Mouse (Mus musculus) MEL (cell line): ENCODE measurements around the gene Actn2. TPM values are rescaled to one million over a fixed set of nuclear protein-coding genes. Genes with fewer than 3 reads are reported as not detected.
A peak's percentile ranks its signal among the peaks of the same experiment; 100 is the strongest.

Experiments used
- DNase-seq: peaks from one replicate; pipeline ENCODE4 v3.0.0; 2011; ENCODE audit warnings: low read depth, low spot score
- H3K27ac ChIP-seq: 2 replicates; pipeline ENCODE4 v1.5.1; 2012; ENCODE audit warnings: low read depth, mild to moderate bottlenecking, control low read depth, low read length, moderate library complexity; ENCODE audit not compliant: control insufficient read depth
- H3K27me3 ChIP-seq, 2 experiments: fragments of 150-350 bp in 1 of 2; sonication (generic) in 1 of 2; 2 replicates each; pipeline ENCODE4 v1.6.1; 2012; ENCODE audit warnings: low read length in 2 of 2, mild to moderate bottlenecking in 2 of 2, improper control_type of control experiment in 1 of 2, moderate library complexity in 1 of 2; ENCODE audit not compliant: insufficient read depth in 2 of 2, control insufficient read depth in 1 of 2
- H3K36me3 ChIP-seq, 2 experiments: 2 replicates each; pipeline ENCODE4 v1.6.1; 2012 to 2014; ENCODE audit warnings: low read length in 2 of 2, improper control_type of control experiment in 1 of 2, inconsistent platforms in 1 of 2, mild to moderate bottlenecking in 1 of 2; ENCODE audit not compliant: insufficient read depth in 2 of 2, control insufficient read depth in 1 of 2
- H3K4me1 ChIP-seq, 2 experiments: fragments of 150-350 bp in 1 of 2; sonication (generic) in 1 of 2; 2 replicates each; pipeline ENCODE4 v1.6.1; 2012; ENCODE audit warnings: low read length in 2 of 2, improper control_type of control experiment in 1 of 2, mild to moderate bottlenecking in 1 of 2; ENCODE audit not compliant: insufficient read depth in 2 of 2, control insufficient read depth in 1 of 2
- H3K4me3 ChIP-seq, 2 experiments: fragments of 150-350 bp in 1 of 2; sonication (generic) in 1 of 2; 2 replicates each; pipeline ENCODE4 v1.5.1; 2012; ENCODE audit warnings: low read depth in 2 of 2, low read length in 2 of 2, mild to moderate bottlenecking in 2 of 2, moderate library complexity in 2 of 2, control low read depth in 1 of 2, improper control_type of control experiment in 1 of 2; ENCODE audit not compliant: control insufficient read depth in 1 of 2, insufficient read depth in 1 of 2
- H3K79me2 ChIP-seq: 2 replicates; pipeline ENCODE4 v1.6.1; 2012; ENCODE audit warnings: mild to moderate bottlenecking, low read length, moderate library complexity; ENCODE audit not compliant: control insufficient read depth, poor library complexity, insufficient read depth
- H3K9ac ChIP-seq: 2 replicates; pipeline ENCODE4 v1.6.1; 2012; ENCODE audit warnings: low read depth, mild to moderate bottlenecking, control low read depth, low read length, moderate library complexity; ENCODE audit not compliant: control insufficient read depth, poor library complexity, severe bottlenecking
- H3K9me3 ChIP-seq: fragments of 150-350 bp; sonication (generic); replicated peaks from 2 replicates; pipeline ENCODE4 v1.6.1; 2012; ENCODE audit warnings: mild to moderate bottlenecking, low read length, improper control_type of control experiment, moderate library complexity; ENCODE audit not compliant: insufficient read depth
- BHLHE40 ChIP-seq: IDR thresholded peaks from 2 replicates; pipeline ENCODE4 v1.6.1; 2012; ENCODE audit warnings: low read depth, mild to moderate bottlenecking, inconsistent platforms, low read length, improper control_type of control experiment, borderline replicate concordance
- CHD1 ChIP-seq: IDR thresholded peaks from 2 replicates; pipeline ENCODE4 v1.6.1; 2012; ENCODE audit warnings: low read depth, mild to moderate bottlenecking, inconsistent platforms, low read length, improper control_type of control experiment
- CHD2 ChIP-seq: IDR thresholded peaks from 2 replicates; pipeline ENCODE4 v1.6.1; 2011; ENCODE audit warnings: low read length, improper control_type of control experiment
- CTCF ChIP-seq, 3 experiments: IDR thresholded peaks in 2 of 3; conservative IDR thresholded peaks in 1 of 3; 2 replicates each; pipeline ENCODE4 v1.5.1; 2011 to 2012; ENCODE audit warnings: low read length in 3 of 3, low read depth in 2 of 3, mild to moderate bottlenecking in 2 of 3, improper control_type of control experiment in 1 of 3, inconsistent platforms in 1 of 3, mixed read lengths in 1 of 3, moderate library complexity in 1 of 3; ENCODE audit not compliant: control insufficient read depth in 1 of 3, insufficient read depth in 1 of 3, poor library complexity in 1 of 3, severe bottlenecking in 1 of 3
- E2F4 ChIP-seq: IDR thresholded peaks from 2 replicates; pipeline ENCODE4 v1.6.1; 2011; ENCODE audit warnings: low read depth, low read length, improper control_type of control experiment, borderline replicate concordance
- ELF1 ChIP-seq: IDR thresholded peaks from 2 replicates; pipeline ENCODE4 v1.6.1; 2014; ENCODE audit warnings: low read depth, mild to moderate bottlenecking, inconsistent platforms, low read length, improper control_type of control experiment, moderate library complexity
- EP300 ChIP-seq, 2 experiments: IDR thresholded peaks; 2 replicates each; pipeline ENCODE4 v1.6.1; 2011; ENCODE audit warnings: improper control_type of control experiment in 2 of 2, low read length in 2 of 2, low read depth in 1 of 2, mild to moderate bottlenecking in 1 of 2
- ETS1 ChIP-seq: IDR thresholded peaks from 2 replicates; pipeline ENCODE4 v1.6.1; 2012; ENCODE audit warnings: low read depth, mild to moderate bottlenecking, inconsistent platforms, low read length, improper control_type of control experiment, moderate library complexity
- GABPA ChIP-seq: IDR thresholded peaks from 2 replicates; pipeline ENCODE4 v1.6.1; 2012; ENCODE audit warnings: low read depth, mild to moderate bottlenecking, inconsistent platforms, low read length, improper control_type of control experiment, moderate library complexity
- GATA1 ChIP-seq: IDR thresholded peaks from 2 replicates; pipeline ENCODE4 v1.6.1; 2011; ENCODE audit warnings: low read depth, low read length, improper control_type of control experiment
- HCFC1 ChIP-seq: IDR thresholded peaks from 2 replicates; pipeline ENCODE4 v1.6.1; 2012; ENCODE audit warnings: low read depth, mild to moderate bottlenecking, inconsistent platforms, low read length, improper control_type of control experiment, moderate library complexity
- JUND ChIP-seq: IDR thresholded peaks from 2 replicates; pipeline ENCODE4 v1.6.1; 2011; ENCODE audit warnings: low read depth, mild to moderate bottlenecking, improper control_type of control experiment, low read length
- MAFK ChIP-seq: IDR thresholded peaks from 2 replicates; pipeline ENCODE4 v1.6.1; 2011; ENCODE audit warnings: low read depth, mild to moderate bottlenecking, low read length, improper control_type of control experiment, borderline replicate concordance
- MAX ChIP-seq: IDR thresholded peaks from 2 replicates; pipeline ENCODE4 v1.6.1; 2011; ENCODE audit warnings: low read length, improper control_type of control experiment
- MAZ ChIP-seq: IDR thresholded peaks from 2 replicates; pipeline ENCODE4 v1.6.1; 2012; ENCODE audit warnings: low read depth, mild to moderate bottlenecking, inconsistent platforms, low read length, improper control_type of control experiment
- MEF2A ChIP-seq: IDR thresholded peaks from 2 replicates; pipeline ENCODE4 v1.6.1; 2014; ENCODE audit warnings: low read depth, mild to moderate bottlenecking, inconsistent platforms, low read length, improper control_type of control experiment; ENCODE audit not compliant: poor library complexity, insufficient replicate concordance, severe bottlenecking; ENCODE audit errors: extremely low read depth
- MXI1 ChIP-seq: IDR thresholded peaks from 2 replicates; pipeline ENCODE4 v1.6.1; 2011; ENCODE audit warnings: mild to moderate bottlenecking, low read depth, low read length, improper control_type of control experiment
- MYB ChIP-seq: IDR thresholded peaks from 2 replicates; pipeline ENCODE4 v1.6.1; 2011; ENCODE audit warnings: mild to moderate bottlenecking, low read depth, low read length, improper control_type of control experiment
- MYC ChIP-seq: IDR thresholded peaks from 2 replicates; pipeline ENCODE4 v1.6.1; 2011; ENCODE audit warnings: low read depth, mild to moderate bottlenecking, low read length, improper control_type of control experiment, moderate library complexity
- NELFE ChIP-seq: IDR thresholded peaks from 2 replicates; pipeline ENCODE4 v1.6.1; 2011; ENCODE audit warnings: low read depth, low read length, improper control_type of control experiment
- POLR2A ChIP-seq, 2 experiments: IDR thresholded peaks; 2 replicates each; pipeline ENCODE4 v1.6.1; 2011 to 2012; ENCODE audit warnings: low read length in 2 of 2, mild to moderate bottlenecking in 2 of 2, control low read depth in 1 of 2, improper control_type of control experiment in 1 of 2, low read depth in 1 of 2, moderate library complexity in 1 of 2; ENCODE audit not compliant: control insufficient read depth in 1 of 2, insufficient read depth in 1 of 2, poor library complexity in 1 of 2
- POLR2AphosphoS5 ChIP-seq: IDR thresholded peaks from 2 replicates; pipeline ENCODE4 v1.6.1; 2012; ENCODE audit warnings: low read depth, borderline replicate concordance, mild to moderate bottlenecking, inconsistent platforms, low read length, moderate library complexity, mixed read lengths
- RAD21 ChIP-seq: IDR thresholded peaks from 2 replicates; pipeline ENCODE4 v1.6.1; 2011; ENCODE audit warnings: mild to moderate bottlenecking, low read depth, low read length, improper control_type of control experiment
- RCOR1 ChIP-seq: IDR thresholded peaks from 2 replicates; pipeline ENCODE4 v1.6.1; 2012; ENCODE audit warnings: low read depth, mild to moderate bottlenecking, inconsistent platforms, low read length, improper control_type of control experiment
- SIN3A ChIP-seq: IDR thresholded peaks from 2 replicates; pipeline ENCODE4 v1.6.1; 2012; ENCODE audit warnings: low read length, improper control_type of control experiment, inconsistent platforms
- SMC3 ChIP-seq: IDR thresholded peaks from 2 replicates; pipeline ENCODE4 v1.6.1; 2011; ENCODE audit warnings: low read depth, low read length, improper control_type of control experiment
- TAL1 ChIP-seq: IDR thresholded peaks from 2 replicates; pipeline ENCODE4 v1.6.1; 2012; ENCODE audit warnings: mild to moderate bottlenecking, inconsistent platforms, low read length, moderate library complexity, mixed read lengths
- TBP ChIP-seq: IDR thresholded peaks from 2 replicates; pipeline ENCODE4 v1.8.0; 2011; ENCODE audit warnings: low read depth, low read length, improper control_type of control experiment
- TCF12 ChIP-seq: IDR thresholded peaks from 2 replicates; pipeline ENCODE4 v1.6.1; 2014; ENCODE audit warnings: low read depth, mild to moderate bottlenecking, inconsistent platforms, low read length, improper control_type of control experiment, moderate library complexity
- UBTF ChIP-seq: IDR thresholded peaks from 2 replicates; pipeline ENCODE4 v1.6.1; 2012; ENCODE audit warnings: low read depth, mild to moderate bottlenecking, inconsistent platforms, low read length, improper control_type of control experiment, moderate library complexity, borderline replicate concordance; ENCODE audit not compliant: insufficient read depth
- USF1 ChIP-seq: IDR thresholded peaks from 2 replicates; pipeline ENCODE4 v1.6.1; 2014; ENCODE audit warnings: low read depth, mild to moderate bottlenecking, inconsistent platforms, low read length, improper control_type of control experiment, moderate library complexity
- USF2 ChIP-seq, 2 experiments: IDR thresholded peaks; 2 replicates each; pipeline ENCODE4 v1.6.1; 2011 to 2012; ENCODE audit warnings: improper control_type of control experiment in 2 of 2, low read length in 2 of 2, borderline replicate concordance in 1 of 2, inconsistent platforms in 1 of 2, low read depth in 1 of 2, mild to moderate bottlenecking in 1 of 2; ENCODE audit not compliant: insufficient read depth in 1 of 2
- ZC3H11A ChIP-seq: IDR thresholded peaks from 2 replicates; pipeline ENCODE4 v1.6.1; 2012; ENCODE audit warnings: low read depth, mild to moderate bottlenecking, inconsistent platforms, low read length, improper control_type of control experiment
- ZKSCAN1 ChIP-seq: IDR thresholded peaks from 2 replicates; pipeline ENCODE4 v1.6.1; 2012; ENCODE audit warnings: low read depth, mild to moderate bottlenecking, inconsistent platforms, low read length, improper control_type of control experiment, moderate library complexity
- ZMIZ1 ChIP-seq: IDR thresholded peaks from 2 replicates; pipeline ENCODE4 v1.6.1; 2012; ENCODE audit warnings: low read depth, mild to moderate bottlenecking, inconsistent platforms, low read length, improper control_type of control experiment, moderate library complexity
- ZNF384 ChIP-seq: IDR thresholded peaks from 2 replicates; pipeline ENCODE4 v1.6.1; 2012; ENCODE audit warnings: low read depth, mild to moderate bottlenecking, inconsistent platforms, low read length, improper control_type of control experiment
- polyA plus RNA-seq, 2 experiments: library from polyadenylated mRNA; stranded (reverse) in 1 of 2; unstranded in 1 of 2; fragments of >175 nt in 1 of 2; fragments of >200 nt in 1 of 2; gene quantifications; 2 replicates each; pipeline versions ENCODE4 v1.2.1 to v1.2.4; 2012; ENCODE audit warnings: low replicate concordance in 2 of 2, low read depth in 1 of 2; ENCODE audit not compliant: insufficient read length in 2 of 2, insufficient read depth in 1 of 2, missing spikeins in 1 of 2
- total RNA-seq: library from RNA; depleted of rRNA; stranded (reverse); fragments of 300-350 nt; gene quantifications from 2 replicates; pipeline ENCODE4 v1.2.3, GENCODE M21; 2012

Actn2 gene
- total and polyA plus RNA-seq, 3 experiments, result not detected

GRCm38 (mm10) chr13:12255911-12256705, 84.5 kb downstream of the Actn2 start:
- peaks cover 17 to 34% of the 10 kb centered on the region in 2 experiments for H3K36me3 ChIP-seq
- peaks cover 45% of the 10 kb centered on the region for H3K79me2 ChIP-seq
- peak overlapping the region; percentile 57; the same call in 1 of the 2 replicates for H3K27ac ChIP-seq
- no peaks in the 10 kb centered on the region for H3K9me3 ChIP-seq
- no peaks in the 10 kb centered on the region for H3K27me3 ChIP-seq
- H3K4me3 ChIP-seq, result peak overlapping the region; percentile 72 to 97
- peak overlapping the region; percentile 99 for H3K9ac ChIP-seq
- H3K4me1 ChIP-seq, result peaks cover 8 to 20% of the 10 kb centered on the region in 2 experiments
- DNase-seq, result peak; percentile 68
- TF ChIP-seq GATA1 (no peak), CHD2 (no peak), TCF12 (no peak), NELFE (no peak), BHLHE40 (no peak), ETS1 (peak; percentile 44; the same call in 1 of the 2 replicates), SMC3 (no peak), RCOR1 (no peak), E2F4 (0 out of 2 replicates have a peak, but pooled peaks have one; percentile 36), USF1 (no peak), TBP (no peak), HCFC1 (no peak), ZMIZ1 (no peak), GABPA (no peak), MAFK (peak; percentile 71), ZKSCAN1 (no peak), MAX (no peak), MYC (no peak), MYB (no peak), UBTF (no peak), MAZ (no peak), MXI1 (0 out of 2 replicates have a peak, but pooled peaks have one; percentile 22), ZNF384 (0 out of 2 replicates have a peak, but pooled peaks have one; percentile 18), CHD1 (no peak), ELF1 (no peak), SIN3A (0 out of 2 replicates have a peak, but pooled peaks have one; percentile 32), USF2 (IDR thresholded peaks at IDR 0.05; ENCODE audit: borderline replicate concordance in 1 of 2, insufficient read depth in 1 of 2, low read depth in 1 of 2, low read length in 2 of 2) (no peak), POLR2AphosphoS5 (no peak), POLR2A (IDR thresholded peaks at IDR 0.05; ENCODE audit: control insufficient read depth in 1 of 2, insufficient read depth in 1 of 2, low read depth in 1 of 2, low read length in 2 of 2, poor library complexity in 1 of 2) (no peak), RAD21 (no peak), JUND (no peak), ZC3H11A (no peak), EP300 (IDR thresholded peaks at IDR 0.05; ENCODE audit: low read depth in 1 of 2, low read length in 2 of 2) (peak in 1 of 2 experiments; percentile 23; a peak in 1 of 4 replicates), MEF2A (no peak), TAL1 (no peak), CTCF (IDR thresholded peaks at IDR 0.05 in 2 of 3, conservative IDR thresholded peaks at IDR 0.05 in 1 of 3; ENCODE audit: control insufficient read depth in 1 of 3, insufficient read depth in 1 of 3, low read depth in 2 of 3, low read length in 3 of 3, poor library complexity in 1 of 3, severe bottlenecking in 1 of 3) (no peak)
